Mouse (Mus musculus): Measurements from ENCODE around the gene Il17d. TPM values are rescaled to one million over a fixed set of nuclear protein-coding genes. Genes with fewer than 3 reads are reported as not detected.

Il17d gene
- polyA plus RNA-seq, 1 experiment from 2014 or later, result 7.2 TPM

- no peak for ATAC-seq
- H3K27ac ChIP-seq (ENCODE audit: low read length), result no peak overlapping the region
- no peak overlapping the region for H3K9ac ChIP-seq (ENCODE audit: low read depth, low read length)
- no peaks in the 10 kb centered on the region for H3K36me3 ChIP-seq (ENCODE audit: control insufficient read depth, insufficient read depth, low read length)
- WGBS, result 91% methylated on average over 3 of the region's 3 CpGs
- no peak overlapping the region for H3K4me2 ChIP-seq (ENCODE audit: low read length)
- no peak overlapping the region for H3K4me3 ChIP-seq (ENCODE audit: low read depth, low read length)
- H3K4me1 ChIP-seq (ENCODE audit: control insufficient read depth, insufficient read depth, low read length), result peaks cover 22% of the 10 kb centered on the region
- H3K27me3 ChIP-seq (ENCODE audit: control insufficient read depth, insufficient read depth, low read depth, low read length), result no peaks in the 10 kb centered on the region
- H3K9me3 ChIP-seq (replicated peaks; ENCODE audit: control insufficient read depth, low read length, poor library complexity, severe bottlenecking), result no peaks in the 10 kb centered on the region
Observed at GRCm38 (mm10) chr14:57532577-57532976, 8.0 kb downstream of the Il17d start.

GRCm38 (mm10) chr14:57533214-57533613, 8.6 kb downstream of the Il17d start:
- Histone ChIP-seq H3K4me2 (ENCODE audit: low read length) (no peak overlapping the region), H3K9me3 (replicated peaks; ENCODE audit: control insufficient read depth, low read length, poor library complexity, severe bottlenecking) (no peaks in the 10 kb centered on the region), H3K36me3 (ENCODE audit: control insufficient read depth, insufficient read depth, low read length) (no peaks in the 10 kb centered on the region), H3K27me3 (ENCODE audit: control insufficient read depth, insufficient read depth, low read depth, low read length) (no peaks in the 10 kb centered on the region), H3K4me1 (ENCODE audit: control insufficient read depth, insufficient read depth, low read length) (peaks cover 25% of the 10 kb centered on the region), H3K9ac (ENCODE audit: low read depth, low read length) (no peak overlapping the region), H3K27ac (ENCODE audit: low read length) (no peak overlapping the region), H3K4me3 (ENCODE audit: low read depth, low read length) (no peak overlapping the region)
- no peak for ATAC-seq
- 38% methylated on average over 3 of the region's 3 CpGs for WGBS

- no peak overlapping the region for H3K9ac ChIP-seq (ENCODE audit: low read depth, low read length)
- 11% methylated on average over 11 of the region's 11 CpGs for WGBS
- ATAC-seq, result no peak
- no peaks in the 10 kb centered on the region for H3K9me3 ChIP-seq (replicated peaks; ENCODE audit: control insufficient read depth, low read length, poor library complexity, severe bottlenecking)
- H3K4me2 ChIP-seq (ENCODE audit: low read length), result no peak overlapping the region
- H3K36me3 ChIP-seq (ENCODE audit: control insufficient read depth, insufficient read depth, low read length), result no peaks in the 10 kb centered on the region
- peaks cover 25% of the 10 kb centered on the region for H3K4me1 ChIP-seq (ENCODE audit: control insufficient read depth, insufficient read depth, low read length)
- no peak overlapping the region for H3K27ac ChIP-seq (ENCODE audit: low read length)
- no peak overlapping the region for H3K4me3 ChIP-seq (ENCODE audit: low read depth, low read length)
- H3K27me3 ChIP-seq (ENCODE audit: control insufficient read depth, insufficient read depth, low read depth, low read length), result no peaks in the 10 kb centered on the region
Observed at GRCm38 (mm10) chr14:57533841-57534240, 9.3 kb downstream of the Il17d start.

DNA sequence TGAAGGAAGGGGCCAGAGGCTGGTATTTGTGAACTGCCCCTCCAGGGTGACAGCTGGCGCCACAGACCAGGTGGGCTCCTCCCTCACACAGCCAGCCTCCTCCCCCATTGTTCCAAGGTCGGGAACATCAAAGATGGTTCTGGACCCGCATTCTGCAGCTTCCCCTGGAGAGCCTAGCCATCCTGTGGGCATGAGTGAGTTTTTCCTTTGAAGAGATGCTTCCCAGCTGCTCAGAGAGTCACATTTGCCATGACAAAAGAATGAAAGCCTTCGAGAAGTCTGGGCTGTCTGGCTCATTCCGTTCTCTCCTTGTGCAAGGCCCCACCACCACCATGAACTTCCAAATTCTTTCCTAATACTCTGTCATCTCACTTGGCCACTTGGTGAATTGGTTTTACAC, 9.8 kb downstream of the Il17d start:
- no peak overlapping the region for H3K4me2 ChIP-seq (ENCODE audit: low read length)

DNA sequence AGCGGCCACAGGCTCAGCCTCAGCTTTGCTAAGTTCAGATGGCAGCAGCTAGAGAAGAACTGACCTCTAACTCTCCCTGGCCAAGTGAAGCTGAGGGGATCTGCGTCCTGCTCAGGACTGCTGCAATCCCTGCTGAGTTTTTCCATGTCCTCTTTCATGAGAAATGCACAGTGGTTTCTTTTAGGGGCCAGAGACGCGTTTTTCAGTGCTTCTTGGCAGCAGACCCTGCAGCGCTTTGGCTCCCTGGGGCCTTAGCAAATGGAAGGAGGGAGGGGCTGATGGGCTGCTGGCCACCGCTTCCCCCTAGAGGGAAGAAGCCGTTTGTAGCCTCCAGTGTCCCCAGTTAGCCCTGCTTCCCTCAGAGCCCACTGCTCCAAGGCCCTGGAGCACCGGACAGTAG, 10.4 kb downstream of the Il17d start:
- peak overlapping the region; percentile 1; the same call in 1 of the 2 replicates for H3K27ac ChIP-seq (ENCODE audit: low read length)

More for the DNA sequence above, 9.8 kb downstream of the Il17d start:
- Histone ChIP-seq H3K4me3 (ENCODE audit: low read depth, low read length) (no peak overlapping the region), H3K27ac (ENCODE audit: low read length) (no peak overlapping the region), H3K9me3 (replicated peaks; ENCODE audit: control insufficient read depth, low read length, poor library complexity, severe bottlenecking) (no peaks in the 10 kb centered on the region), H3K27me3 (ENCODE audit: control insufficient read depth, insufficient read depth, low read depth, low read length) (no peaks in the 10 kb centered on the region), H3K4me1 (ENCODE audit: control insufficient read depth, insufficient read depth, low read length) (peaks cover 25% of the 10 kb centered on the region), H3K9ac (ENCODE audit: low read depth, low read length) (no peak overlapping the region), H3K36me3 (ENCODE audit: control insufficient read depth, insufficient read depth, low read length) (no peaks in the 10 kb centered on the region)
- ATAC-seq, result peak; percentile 18; the same call in 1 of the 2 replicates
- 8% methylated on average over 5 of the region's 5 CpGs for WGBS

DNA sequence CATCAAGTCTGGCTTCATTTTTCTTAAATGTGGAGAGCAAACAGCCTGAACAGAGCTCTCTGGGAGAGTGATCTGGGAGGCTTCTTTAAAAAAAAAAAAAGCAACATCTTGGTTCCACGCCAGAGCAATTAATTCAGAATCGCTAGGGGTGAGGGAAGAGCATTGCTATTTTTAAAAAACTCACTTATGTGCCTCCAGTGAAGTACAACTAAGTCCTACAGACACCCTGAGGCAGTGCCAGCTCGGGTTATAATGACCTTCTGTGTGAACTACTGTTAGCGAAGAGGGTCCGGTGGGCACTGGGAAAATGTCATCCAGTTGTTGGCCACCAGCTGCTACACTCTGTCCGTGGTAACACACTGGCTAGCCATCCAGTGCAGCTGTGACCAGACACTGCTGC, 11.1 kb downstream of the Il17d start:
- no peaks in the 10 kb centered on the region for H3K27me3 ChIP-seq (ENCODE audit: control insufficient read depth, insufficient read depth, low read depth, low read length)
- H3K27ac ChIP-seq (ENCODE audit: low read length), result no peak overlapping the region
- no peaks in the 10 kb centered on the region for H3K36me3 ChIP-seq (ENCODE audit: control insufficient read depth, insufficient read depth, low read length)
- H3K4me3 ChIP-seq (ENCODE audit: low read depth, low read length), result no peak overlapping the region
- no peaks in the 10 kb centered on the region for H3K9me3 ChIP-seq (replicated peaks; ENCODE audit: control insufficient read depth, low read length, poor library complexity, severe bottlenecking)
- no peak overlapping the region for H3K9ac ChIP-seq (ENCODE audit: low read depth, low read length)
- no peak for ATAC-seq
- H3K4me1 ChIP-seq (ENCODE audit: control insufficient read depth, insufficient read depth, low read length), result peaks cover 25% of the 10 kb centered on the region
- no peak overlapping the region for H3K4me2 ChIP-seq (ENCODE audit: low read length)
- WGBS, result 45% methylated on average over 6 of the region's 6 CpGs

More for the DNA sequence above, 10.4 kb downstream of the Il17d start:
- no peak overlapping the region for H3K9ac ChIP-seq (ENCODE audit: low read depth, low read length)
- no peaks in the 10 kb centered on the region for H3K36me3 ChIP-seq (ENCODE audit: control insufficient read depth, insufficient read depth, low read length)
- H3K9me3 ChIP-seq (replicated peaks; ENCODE audit: control insufficient read depth, low read length, poor library complexity, severe bottlenecking), result no peaks in the 10 kb centered on the region
- H3K4me1 ChIP-seq (ENCODE audit: control insufficient read depth, insufficient read depth, low read length), result peaks cover 25% of the 10 kb centered on the region
- H3K27me3 ChIP-seq (ENCODE audit: control insufficient read depth, insufficient read depth, low read depth, low read length), result no peaks in the 10 kb centered on the region
- peak; percentile 26; the same call in 1 of the 2 replicates for ATAC-seq
- no peak overlapping the region; the same call in 1 of the 2 replicates for H3K4me2 ChIP-seq (ENCODE audit: low read length)
- 7% methylated on average over 8 of the region's 8 CpGs for WGBS
- H3K4me3 ChIP-seq (ENCODE audit: low read depth, low read length), result no peak overlapping the region

DNA sequence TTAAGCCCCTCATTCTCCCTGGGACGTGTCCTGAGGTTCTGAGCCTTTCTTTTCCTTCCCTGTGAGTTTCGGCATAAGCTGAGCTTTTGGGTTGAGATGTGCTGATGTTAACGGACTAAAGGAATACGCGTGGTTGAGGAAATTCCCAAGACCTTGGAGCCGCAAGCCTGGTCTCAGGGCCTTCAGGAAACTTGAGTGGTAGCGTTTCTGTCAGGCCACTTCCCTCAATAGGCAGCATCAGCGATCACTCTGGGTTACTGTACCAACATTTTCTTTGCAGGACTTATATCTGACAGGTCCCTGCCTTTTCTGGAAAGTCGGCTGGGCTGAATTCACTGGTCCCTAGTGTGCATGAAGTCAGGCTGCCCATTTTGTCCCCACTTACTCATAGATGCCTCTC, 12.2 kb downstream of the Il17d start:
- no peaks in the 10 kb centered on the region for H3K27me3 ChIP-seq (ENCODE audit: control insufficient read depth, insufficient read depth, low read depth, low read length)
- no peak for ATAC-seq
- peaks cover 25% of the 10 kb centered on the region for H3K4me1 ChIP-seq (ENCODE audit: control insufficient read depth, insufficient read depth, low read length)
- no peak overlapping the region for H3K9ac ChIP-seq (ENCODE audit: low read depth, low read length)
- H3K9me3 ChIP-seq (replicated peaks; ENCODE audit: control insufficient read depth, low read length, poor library complexity, severe bottlenecking), result peaks cover 3% of the 10 kb centered on the region; the same call in 1 of the 2 replicates
- no peak overlapping the region; the same call in 1 of the 2 replicates for H3K4me2 ChIP-seq (ENCODE audit: low read length)
- H3K27ac ChIP-seq (ENCODE audit: low read length), result no peak overlapping the region; the same call in 1 of the 2 replicates
- no peaks in the 10 kb centered on the region; the same call in 1 of the 2 replicates for H3K36me3 ChIP-seq (ENCODE audit: control insufficient read depth, insufficient read depth, low read length)
- no peak overlapping the region for H3K4me3 ChIP-seq (ENCODE audit: low read depth, low read length)
- WGBS, result 25% methylated on average over 9 of the region's 9 CpGs

DNA sequence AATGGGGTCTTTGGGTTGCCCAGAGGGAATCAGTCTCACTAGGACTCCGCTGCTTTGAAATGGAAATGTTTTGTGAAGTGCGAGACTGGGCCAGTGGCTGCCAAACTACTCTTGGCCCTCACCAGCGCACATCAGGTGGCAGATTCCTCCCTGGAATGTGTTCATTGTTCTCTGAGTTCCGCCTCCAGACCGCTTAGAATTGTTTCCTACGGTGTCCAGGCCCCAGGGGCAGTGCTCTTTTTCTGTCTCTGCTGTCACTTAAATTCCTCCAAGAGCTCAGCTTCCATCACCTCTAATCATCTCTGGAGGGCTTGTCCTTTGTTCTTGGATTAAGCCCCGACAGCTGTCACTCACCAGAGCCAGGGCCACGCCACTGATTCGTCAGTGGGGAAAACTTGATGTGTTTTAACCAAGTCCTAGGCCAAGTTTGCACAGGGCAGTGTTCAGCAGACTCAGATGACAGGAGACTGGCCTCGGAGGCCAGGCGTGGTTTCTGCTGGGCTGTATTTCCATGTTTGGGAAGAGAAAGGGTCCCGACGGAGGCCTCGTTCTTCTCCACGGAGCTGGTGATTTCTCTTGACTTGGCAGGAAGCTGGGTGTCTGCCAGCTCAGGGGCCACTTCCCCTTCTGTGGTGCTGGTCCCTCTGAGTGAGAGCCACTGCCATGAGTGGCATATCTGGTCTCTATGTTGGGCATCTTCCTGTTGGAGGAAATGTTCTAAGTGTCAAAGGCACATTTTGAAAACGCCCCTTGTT, 12.9 kb downstream of the Il17d start:
- no peak for ATAC-seq
- Histone ChIP-seq H3K4me2 (ENCODE audit: low read length) (no peak overlapping the region; the same call in 1 of the 2 replicates), H3K4me3 (ENCODE audit: low read depth, low read length) (no peak overlapping the region), H3K36me3 (ENCODE audit: control insufficient read depth, insufficient read depth, low read length) (peaks cover 2% of the 10 kb centered on the region), H3K9me3 (replicated peaks; ENCODE audit: control insufficient read depth, low read length, poor library complexity, severe bottlenecking) (peaks cover 3% of the 10 kb centered on the region; the same call in 1 of the 2 replicates), H3K9ac (ENCODE audit: low read depth, low read length) (no peak overlapping the region), H3K4me1 (ENCODE audit: control insufficient read depth, insufficient read depth, low read length) (peaks cover 25% of the 10 kb centered on the region), H3K27me3 (ENCODE audit: control insufficient read depth, insufficient read depth, low read depth, low read length) (no peaks in the 10 kb centered on the region), H3K27ac (ENCODE audit: low read length) (no peak overlapping the region; the same call in 1 of the 2 replicates)
- 6% methylated on average over 16 of the region's 16 CpGs for WGBS

GRCm38 (mm10) chr14:57540683-57541082, 16.1 kb downstream of the Il17d start:
- 88% methylated on average over 11 of the region's 11 CpGs for WGBS
- ATAC-seq, result no peak
- no peak overlapping the region for H3K27ac ChIP-seq (ENCODE audit: low read length)
- no peak overlapping the region for H3K9ac ChIP-seq (ENCODE audit: low read depth, low read length)
- H3K4me3 ChIP-seq (ENCODE audit: low read depth, low read length), result no peak overlapping the region
- peaks cover 2% of the 10 kb centered on the region for H3K36me3 ChIP-seq (ENCODE audit: control insufficient read depth, insufficient read depth, low read length)
- no peak overlapping the region for H3K4me2 ChIP-seq (ENCODE audit: low read length)
- peaks cover 3% of the 10 kb centered on the region; the same call in 1 of the 2 replicates for H3K9me3 ChIP-seq (replicated peaks; ENCODE audit: control insufficient read depth, low read length, poor library complexity, severe bottlenecking)
- H3K4me1 ChIP-seq (ENCODE audit: control insufficient read depth, insufficient read depth, low read length), result peaks cover 7% of the 10 kb centered on the region
- no peaks in the 10 kb centered on the region for H3K27me3 ChIP-seq (ENCODE audit: control insufficient read depth, insufficient read depth, low read depth, low read length)

Measured in midbrain, embryonic 16.5 days (tissue).